Mouse (Mus musculus): ENCODE results near the gene Flvcr1. TPM values are rescaled to one million over a fixed set of nuclear protein-coding genes. Genes with fewer than 3 reads are reported as not detected.
A peak's percentile ranks its signal among the peaks of the same experiment; 100 is the strongest.

The Flvcr1 gene
- polyA plus RNA-seq, 1 experiment from 2014 or later: 2.9 TPM

DNA sequence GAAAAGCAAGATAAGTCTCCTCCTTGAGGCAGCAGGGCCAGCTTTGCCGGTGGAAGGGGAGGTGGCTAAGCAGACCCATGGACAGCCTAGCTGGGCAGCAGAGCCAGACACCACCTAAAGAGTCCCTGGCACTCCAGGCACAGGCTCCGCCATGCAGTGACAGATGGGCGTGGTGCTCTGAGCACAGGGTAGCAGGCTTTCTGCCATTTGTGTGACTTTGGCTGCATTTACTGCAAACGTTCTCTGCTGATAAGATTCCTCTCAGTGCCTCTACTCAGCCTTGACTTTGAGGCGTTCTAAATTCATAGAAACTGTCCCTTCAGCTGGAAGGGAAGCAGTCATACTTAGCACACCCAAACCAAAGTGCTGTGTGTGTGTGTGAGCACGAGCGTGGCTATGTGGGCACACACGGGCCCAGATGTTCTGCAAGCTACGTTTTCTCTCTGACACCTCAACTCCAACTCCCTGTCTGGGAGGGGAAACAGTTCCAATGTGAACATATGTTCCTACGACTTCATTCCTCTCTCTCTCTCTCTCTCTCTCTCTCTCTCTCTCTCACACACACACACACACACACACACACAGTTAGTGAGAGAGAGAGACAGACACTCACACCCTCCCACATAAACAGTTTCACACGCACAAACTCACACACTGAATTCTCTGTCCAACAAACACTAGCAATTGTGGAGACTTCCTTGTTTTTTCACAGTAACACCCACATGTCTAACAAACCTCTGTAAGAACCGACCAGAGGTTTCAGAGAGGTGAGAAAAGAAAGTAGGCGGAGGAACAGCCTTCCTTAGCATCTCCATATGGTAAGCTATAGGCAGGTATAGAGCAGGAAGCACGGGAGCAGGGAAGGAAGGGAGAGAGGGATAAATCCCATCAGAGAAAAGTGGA is 54.0 kb downstream of the Flvcr1 start:
- no peak overlapping the region for H3K4me2 ChIP-seq (replicated peaks; ENCODE audit: low read depth)
- WGBS: 73% methylated on average over 14 of the region's 14 CpGs
- peak; percentile 45; the same call in 1 of the 2 replicates for ATAC-seq (ENCODE audit: low FRiP score, low TSS enrichment)
- DNase-seq (ENCODE audit: low spot score): peak; percentile 26
- no peaks in the 10 kb centered on the region for H3K9me3 ChIP-seq (ENCODE audit: control insufficient read depth, low read length)
- TF ChIP-seq CTCF (IDR thresholded peaks at IDR 0.05; ENCODE audit: low read depth): no peak
- TF ChIP-seq EP300 (optimal IDR thresholded peaks at IDR 0.05): no peak
- H3K27me3 ChIP-seq (ENCODE audit: control insufficient read depth, insufficient read depth, low read length): no peaks in the 10 kb centered on the region
- no peaks in the 10 kb centered on the region for H3K4me1 ChIP-seq (replicated peaks; ENCODE audit: control insufficient read depth, insufficient read depth)
- H3K36me3 ChIP-seq (ENCODE audit: control insufficient read depth, insufficient read depth, low read length): no peaks in the 10 kb centered on the region
- H3K4me3 ChIP-seq (ENCODE audit: low read depth, low read length): no peak overlapping the region
- H3K27ac ChIP-seq (replicated peaks): no peak overlapping the region
- H3K9ac ChIP-seq (ENCODE audit: low read length): no peak overlapping the region

GRCm38 (mm10) chr1:190968010-190968409 is 57.9 kb downstream of the Flvcr1 start:
- no peak overlapping the region for H3K4me2 ChIP-seq (replicated peaks; ENCODE audit: low read depth)
- no peaks in the 10 kb centered on the region for H3K9me3 ChIP-seq (ENCODE audit: control insufficient read depth, low read length)
- no peak overlapping the region for H3K4me3 ChIP-seq (ENCODE audit: low read depth, low read length)
- H3K4me1 ChIP-seq (replicated peaks; ENCODE audit: control insufficient read depth, insufficient read depth): no peaks in the 10 kb centered on the region
- no peak overlapping the region for H3K27ac ChIP-seq (replicated peaks)
- ATAC-seq (ENCODE audit: low FRiP score, low TSS enrichment) (no peak), DNase-seq (ENCODE audit: low spot score) (no peak)
- H3K36me3 ChIP-seq (ENCODE audit: control insufficient read depth, insufficient read depth, low read length): no peaks in the 10 kb centered on the region
- TF ChIP-seq EP300 (optimal IDR thresholded peaks at IDR 0.05) (no peak), CTCF (IDR thresholded peaks at IDR 0.05; ENCODE audit: low read depth) (no peak)
- H3K9ac ChIP-seq (ENCODE audit: low read length): no peak overlapping the region
- no peaks in the 10 kb centered on the region for H3K27me3 ChIP-seq (ENCODE audit: control insufficient read depth, insufficient read depth, low read length)
- WGBS: 89% methylated on average over 7 of the region's 7 CpGs

DNA sequence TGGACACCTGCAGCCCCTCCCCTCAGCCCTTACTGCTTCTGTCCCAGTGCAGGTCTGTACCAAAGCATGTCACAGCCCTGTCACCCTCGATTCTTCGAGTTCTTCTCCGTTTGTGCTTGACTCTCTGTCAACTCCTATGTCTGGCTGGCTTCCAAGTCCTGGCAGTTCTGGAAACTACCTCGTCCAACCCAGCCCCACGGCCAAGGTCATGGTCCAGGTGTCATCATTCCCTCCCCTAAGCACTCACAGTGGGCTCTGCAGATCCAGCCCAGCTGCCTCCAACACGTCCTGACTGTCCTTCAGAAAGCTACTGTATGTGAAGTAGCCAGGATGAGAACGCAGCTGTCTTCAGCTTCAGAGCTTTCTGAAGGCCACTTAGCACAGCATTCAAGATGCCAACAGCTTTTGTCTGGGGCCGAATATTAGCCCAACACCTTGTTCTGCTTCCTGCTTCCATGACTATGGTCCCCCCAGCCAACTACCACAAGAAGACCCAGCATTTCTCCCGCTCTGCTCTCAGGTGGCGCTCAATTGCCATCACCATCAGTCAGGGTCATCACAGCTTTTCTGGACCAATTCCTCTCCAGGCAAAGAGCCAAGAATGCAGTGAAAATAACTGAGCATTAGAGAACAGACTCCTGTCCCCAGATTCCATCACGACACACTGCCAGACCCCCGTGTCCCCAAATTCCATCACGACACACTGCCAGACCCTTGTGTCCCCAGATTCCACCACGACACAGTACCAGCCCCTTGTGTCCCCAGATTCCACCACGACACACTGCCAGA is 60.8 kb downstream of the Flvcr1 start:
- ATAC-seq (ENCODE audit: low FRiP score, low TSS enrichment) (no peak), DNase-seq (ENCODE audit: low spot score) (no peak)
- Histone ChIP-seq H3K4me3 (ENCODE audit: low read depth, low read length) (no peak overlapping the region), H3K9ac (ENCODE audit: low read length) (no peak overlapping the region), H3K4me1 (replicated peaks; ENCODE audit: control insufficient read depth, insufficient read depth) (no peaks in the 10 kb centered on the region), H3K27me3 (ENCODE audit: control insufficient read depth, insufficient read depth, low read length) (no peaks in the 10 kb centered on the region), H3K36me3 (ENCODE audit: control insufficient read depth, insufficient read depth, low read length) (no peaks in the 10 kb centered on the region), H3K4me2 (replicated peaks; ENCODE audit: low read depth) (no peak overlapping the region), H3K27ac (replicated peaks) (no peak overlapping the region), H3K9me3 (ENCODE audit: control insufficient read depth, low read length) (no peaks in the 10 kb centered on the region)
- WGBS: 71% methylated on average over 15 of the region's 15 CpGs
- TF ChIP-seq CTCF (IDR thresholded peaks at IDR 0.05; ENCODE audit: low read depth): no peak
- TF ChIP-seq EP300 (optimal IDR thresholded peaks at IDR 0.05): no peak

DNA sequence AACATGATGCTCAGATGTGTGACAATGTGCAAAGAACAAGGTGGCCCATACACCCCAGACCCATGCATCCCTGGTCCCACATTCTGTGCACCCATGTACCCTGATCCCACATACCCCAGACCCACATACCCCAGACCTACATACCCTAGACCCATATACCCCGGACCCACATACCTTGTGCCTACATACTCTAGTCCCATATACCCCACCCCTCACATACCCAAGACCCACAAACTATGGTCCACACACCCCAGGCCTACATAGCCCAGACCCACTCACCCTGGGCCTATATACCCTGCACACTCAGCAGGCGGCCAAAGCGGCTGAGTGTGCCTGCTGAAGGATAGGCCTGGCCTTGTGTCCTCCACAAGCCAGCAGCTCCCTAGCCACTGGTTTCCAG is 63.2 kb downstream of the Flvcr1 start:
- H3K4me2 ChIP-seq (replicated peaks; ENCODE audit: low read depth): no peak overlapping the region
- H3K27ac ChIP-seq (replicated peaks): no peak overlapping the region
- no peaks in the 10 kb centered on the region for H3K4me1 ChIP-seq (replicated peaks; ENCODE audit: control insufficient read depth, insufficient read depth)
- H3K27me3 ChIP-seq (ENCODE audit: control insufficient read depth, insufficient read depth, low read length): no peaks in the 10 kb centered on the region
- TF ChIP-seq EP300 (optimal IDR thresholded peaks at IDR 0.05) (no peak), CTCF (IDR thresholded peaks at IDR 0.05; ENCODE audit: low read depth) (no peak)
- ATAC-seq (ENCODE audit: low FRiP score, low TSS enrichment) (no peak), DNase-seq (ENCODE audit: low spot score) (no peak)
- no peak overlapping the region for H3K9ac ChIP-seq (ENCODE audit: low read length)
- H3K36me3 ChIP-seq (ENCODE audit: control insufficient read depth, insufficient read depth, low read length): no peaks in the 10 kb centered on the region
- 94% methylated on average over 3 of the region's 3 CpGs for WGBS
- no peak overlapping the region for H3K4me3 ChIP-seq (ENCODE audit: low read depth, low read length)
- no peaks in the 10 kb centered on the region for H3K9me3 ChIP-seq (ENCODE audit: control insufficient read depth, low read length)

DNA sequence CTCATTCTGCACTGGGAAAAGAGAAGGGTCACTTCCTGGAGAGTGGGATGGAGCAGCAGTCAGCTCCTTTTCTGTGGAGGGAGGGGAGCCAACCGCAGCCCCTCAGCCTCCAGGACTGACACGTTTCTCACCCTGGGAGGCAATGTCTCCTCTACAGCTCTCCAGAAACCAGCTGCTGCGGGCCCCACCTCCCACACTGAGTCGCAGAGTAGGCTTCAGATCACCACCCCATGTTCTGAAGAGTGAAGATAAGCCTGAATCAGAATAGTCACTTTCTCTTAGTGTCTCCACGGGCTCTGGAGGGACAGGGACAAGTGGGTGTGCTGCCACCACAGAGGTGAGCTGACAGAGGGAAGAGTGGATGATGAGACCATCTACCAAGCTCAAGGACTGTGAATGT is 67.1 kb downstream of the Flvcr1 start:
- DNase-seq (ENCODE audit: low spot score): no peak
- H3K9ac ChIP-seq (ENCODE audit: low read length): no peak overlapping the region
- no peaks in the 10 kb centered on the region for H3K36me3 ChIP-seq (ENCODE audit: control insufficient read depth, insufficient read depth, low read length)
- no peak overlapping the region for H3K27ac ChIP-seq (replicated peaks)
- 81% methylated on average over 5 of the region's 5 CpGs for WGBS
- TF ChIP-seq EP300 (optimal IDR thresholded peaks at IDR 0.05): no peak
- no peak for TF ChIP-seq CTCF (IDR thresholded peaks at IDR 0.05; ENCODE audit: low read depth)
- no peak overlapping the region for H3K4me3 ChIP-seq (ENCODE audit: low read depth, low read length)
- ATAC-seq (ENCODE audit: low FRiP score, low TSS enrichment): no peak
- no peaks in the 10 kb centered on the region for H3K27me3 ChIP-seq (ENCODE audit: control insufficient read depth, insufficient read depth, low read length)
- no peaks in the 10 kb centered on the region for H3K4me1 ChIP-seq (replicated peaks; ENCODE audit: control insufficient read depth, insufficient read depth)
- H3K4me2 ChIP-seq (replicated peaks; ENCODE audit: low read depth): no peak overlapping the region
- no peaks in the 10 kb centered on the region for H3K9me3 ChIP-seq (ENCODE audit: control insufficient read depth, low read length)

Other genes starting within 250 kb of the Flvcr1 start
- gene Rps6kc1, start 114.4 kb downstream of the Flvcr1 start, polyA plus RNA-seq (2015; fragmentation: Nextera tagmentation; extraction: Ambion mirVana): 4.5 TPM in 2 replicates
- 20.5 and 22.0 TPM in 2 replicates for gene Angel2, start 101.0 kb downstream of the Flvcr1 start, polyA plus RNA-seq (2015; fragmentation: Nextera tagmentation; extraction: Ambion mirVana)
- gene Vash2, start 46.9 kb downstream of the Flvcr1 start, polyA plus RNA-seq (2015; fragmentation: Nextera tagmentation; extraction: Ambion mirVana): 3.8 and 4.2 TPM in 2 replicates
- not detected in 2 replicates for gene Spata45, start 10.5 kb upstream of the Flvcr1 start, polyA plus RNA-seq (2015; fragmentation: Nextera tagmentation; extraction: Ambion mirVana)
- 8.9 and 11.7 TPM in 2 replicates for gene Tatdn3, start 36.8 kb upstream of the Flvcr1 start, polyA plus RNA-seq (2015; fragmentation: Nextera tagmentation; extraction: Ambion mirVana)
- gene Nsl1, start 36.9 kb upstream of the Flvcr1 start, polyA plus RNA-seq (2015; fragmentation: Nextera tagmentation; extraction: Ambion mirVana): 3.5 and 5.2 TPM in 2 replicates
- 5.0 and 5.7 TPM in 2 replicates for gene Batf3, start 71.7 kb upstream of the Flvcr1 start, polyA plus RNA-seq (2015; fragmentation: Nextera tagmentation; extraction: Ambion mirVana)
- gene Fam71a, start 138.7 kb upstream of the Flvcr1 start, polyA plus RNA-seq (2015; fragmentation: Nextera tagmentation; extraction: Ambion mirVana): 0.04 TPM in 1 of 2 replicates, not detected in the other
- 6.5 and 11.1 TPM in 2 replicates for gene Atf3, start 191.9 kb upstream of the Flvcr1 start, polyA plus RNA-seq (2015; fragmentation: Nextera tagmentation; extraction: Ambion mirVana)

Data from stomach, postnatal 0 days (tissue).